Mouse (Mus musculus) urinary bladder, postnatal 25 days (tissue): Measurements from ENCODE around the gene Snupn.

Experiments used
- DNase-seq: peaks from one replicate; pipeline ENCODE4 v3.0.0; 2022; ENCODE audit warnings: low spot score

Gene Snupn

GRCm38 (mm10) chr9:57012393-57012792 is 61.7 kb downstream of the Snupn start:
- DNase-seq, result no peak

GRCm38 (mm10) chr9:57012895-57013294 is 62.2 kb downstream of the Snupn start:
- DNase-seq, result no peak

- DNase-seq, result no peak
Measured at GRCm38 (mm10) chr9:57013756-57014155, 63.1 kb downstream of the Snupn start.

GRCm38 (mm10) chr9:57014766-57015165 is 64.1 kb downstream of the Snupn start:
- DNase-seq, result no peak

GRCm38 (mm10) chr9:57017631-57018030 is 67.0 kb downstream of the Snupn start:
- DNase-seq, result no peak

- no peak for DNase-seq
Measured at GRCm38 (mm10) chr9:57031756-57032155, 81.1 kb downstream of the Snupn start.
